Mouse (Mus musculus): ENCODE measurements around the gene Chst2. TPM values are rescaled to one million over a fixed set of nuclear protein-coding genes. Genes with fewer than 3 reads are reported as not detected.
A peak's percentile ranks its signal among the peaks of the same experiment; 100 is the strongest.

The Chst2 gene
- polyA plus RNA-seq, 1 experiment from 2014 or later: 10.2 TPM

DNA sequence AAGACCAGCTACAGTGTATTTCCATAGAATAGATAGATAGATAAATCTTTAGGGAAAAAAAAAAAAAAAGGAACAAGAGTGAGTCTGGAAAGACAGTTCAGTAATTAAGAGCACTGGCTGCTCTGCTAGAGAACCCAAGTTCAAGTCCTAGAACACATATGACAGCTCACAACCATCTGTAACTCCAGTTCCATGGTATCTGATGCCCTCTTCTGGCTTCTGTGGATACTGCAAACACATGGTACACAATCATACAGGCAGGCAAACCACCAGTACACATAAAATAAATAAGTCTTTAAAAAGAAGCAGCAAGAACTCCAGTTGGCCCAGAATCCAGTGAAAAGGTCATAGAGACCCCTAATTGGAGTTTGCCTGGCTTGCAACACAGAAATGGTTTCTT lies 7.4 kb upstream of the Chst2 start:
- ATAC-seq (no peak), DNase-seq (ENCODE audit: low spot score) (no peak)
- Histone ChIP-seq H3K27me3 (replicated peaks; ENCODE audit: control insufficient read depth, insufficient read depth, low read length) (no peaks in the 10 kb centered on the region), H3K9me3 (replicated peaks; ENCODE audit: control insufficient read depth, low read length) (no peaks in the 10 kb centered on the region), H3K27ac (ENCODE audit: low read depth, low read length) (no peak overlapping the region), H3K36me3 (ENCODE audit: control insufficient read depth, insufficient read depth, low read length) (no peaks in the 10 kb centered on the region), H3K4me3 (ENCODE audit: low read depth, low read length) (no peak overlapping the region), H3K4me1 (ENCODE audit: control insufficient read depth, insufficient read depth, low read length) (no peaks in the 10 kb centered on the region), H3K4me2 (ENCODE audit: low read length) (no peak overlapping the region), H3K9ac (ENCODE audit: low read length) (no peak overlapping the region)

GRCm38 (mm10) chr9:95412047-95412446 lies 5.5 kb upstream of the Chst2 start:
- WGBS: 84% methylated on average over 4 of the region's 4 CpGs
- no peak overlapping the region for H3K4me2 ChIP-seq (ENCODE audit: low read length)
- no peak overlapping the region for H3K9ac ChIP-seq (ENCODE audit: low read length)

DNA sequence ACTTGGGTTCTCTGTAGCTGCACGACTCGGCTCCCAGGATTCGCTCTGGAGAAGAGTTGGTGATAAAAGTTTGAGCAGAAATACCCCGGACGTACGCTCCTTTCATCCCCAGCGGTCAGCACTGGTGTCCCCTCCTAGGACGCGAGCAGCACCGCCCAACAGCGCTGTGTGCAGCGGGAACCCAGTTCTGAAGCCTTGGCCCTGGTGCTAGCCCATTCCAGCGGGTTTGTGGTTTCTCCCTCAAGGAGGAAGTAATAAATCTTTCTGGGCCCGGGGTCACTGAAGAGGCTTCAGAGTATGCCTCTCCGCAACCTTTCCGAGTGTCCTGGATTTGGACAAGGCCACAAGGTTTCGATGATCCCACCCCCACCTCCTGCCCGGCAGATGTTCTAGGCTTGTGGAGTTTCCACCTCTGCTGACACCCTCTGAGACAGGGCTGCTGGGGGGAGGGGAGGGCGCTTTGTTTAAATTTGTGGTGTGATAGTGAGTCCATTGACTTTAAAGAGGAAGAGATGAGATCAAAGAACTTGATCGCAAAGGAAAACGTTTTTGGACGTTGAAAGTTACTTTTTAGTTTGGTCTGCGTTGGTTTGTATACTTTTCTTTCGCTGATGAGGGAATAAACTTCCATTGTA lies 1.2 kb upstream of the Chst2 start:
- ATAC-seq: peak; percentile 8
- Histone ChIP-seq H3K9ac (ENCODE audit: low read length) (peak overlapping the region; percentile 82), H3K9me3 (replicated peaks; ENCODE audit: control insufficient read depth, low read length) (no peaks in the 10 kb centered on the region), H3K4me1 (ENCODE audit: control insufficient read depth, insufficient read depth, low read length) (peaks cover 11% of the 10 kb centered on the region), H3K27ac (ENCODE audit: low read depth, low read length) (peak overlapping the region; percentile 87), H3K36me3 (ENCODE audit: control insufficient read depth, insufficient read depth, low read length) (no peaks in the 10 kb centered on the region), H3K4me3 (ENCODE audit: low read depth, low read length) (peak overlapping the region; percentile 79), H3K4me2 (ENCODE audit: low read length) (peak overlapping the region; percentile 99), H3K27me3 (replicated peaks; ENCODE audit: control insufficient read depth, insufficient read depth, low read length) (no peaks in the 10 kb centered on the region)
- 2% methylated on average over 24 of the region's 24 CpGs for WGBS
- peak; percentile 10 for DNase-seq (ENCODE audit: low spot score)

More at GRCm38 (mm10) chr9:95412047-95412446, 5.5 kb upstream of the Chst2 start:
- ATAC-seq: no peak
- H3K9me3 ChIP-seq (replicated peaks; ENCODE audit: control insufficient read depth, low read length): no peaks in the 10 kb centered on the region
- no peak overlapping the region for H3K4me3 ChIP-seq (ENCODE audit: low read depth, low read length)
- no peak overlapping the region for H3K27ac ChIP-seq (ENCODE audit: low read depth, low read length)
- H3K36me3 ChIP-seq (ENCODE audit: control insufficient read depth, insufficient read depth, low read length): no peaks in the 10 kb centered on the region
- H3K27me3 ChIP-seq (replicated peaks; ENCODE audit: control insufficient read depth, insufficient read depth, low read length): no peaks in the 10 kb centered on the region
- DNase-seq (ENCODE audit: low spot score): no peak
- H3K4me1 ChIP-seq (ENCODE audit: control insufficient read depth, insufficient read depth, low read length): peaks cover 7% of the 10 kb centered on the region; the same call in 1 of the 2 replicates

GRCm38 (mm10) chr9:95405946-95406570 lies 464 bp downstream of the Chst2 start:
- Histone ChIP-seq H3K27ac (ENCODE audit: low read depth, low read length) (peak overlapping the region; percentile 60), H3K9ac (ENCODE audit: low read length) (peak overlapping the region; percentile 82), H3K4me1 (ENCODE audit: control insufficient read depth, insufficient read depth, low read length) (peaks cover 16% of the 10 kb centered on the region), H3K36me3 (ENCODE audit: control insufficient read depth, insufficient read depth, low read length) (no peaks in the 10 kb centered on the region), H3K4me2 (ENCODE audit: low read length) (peak overlapping the region; percentile 99), H3K9me3 (replicated peaks; ENCODE audit: control insufficient read depth, low read length) (no peaks in the 10 kb centered on the region), H3K4me3 (ENCODE audit: low read depth, low read length) (peak overlapping the region; percentile 79), H3K27me3 (replicated peaks; ENCODE audit: control insufficient read depth, insufficient read depth, low read length) (no peaks in the 10 kb centered on the region)
- peak; percentile 55 for DNase-seq (ENCODE audit: low spot score)
- peak; percentile 38 for ATAC-seq
- under 1% methylated on average over 60 of the region's 72 CpGs for WGBS

DNA sequence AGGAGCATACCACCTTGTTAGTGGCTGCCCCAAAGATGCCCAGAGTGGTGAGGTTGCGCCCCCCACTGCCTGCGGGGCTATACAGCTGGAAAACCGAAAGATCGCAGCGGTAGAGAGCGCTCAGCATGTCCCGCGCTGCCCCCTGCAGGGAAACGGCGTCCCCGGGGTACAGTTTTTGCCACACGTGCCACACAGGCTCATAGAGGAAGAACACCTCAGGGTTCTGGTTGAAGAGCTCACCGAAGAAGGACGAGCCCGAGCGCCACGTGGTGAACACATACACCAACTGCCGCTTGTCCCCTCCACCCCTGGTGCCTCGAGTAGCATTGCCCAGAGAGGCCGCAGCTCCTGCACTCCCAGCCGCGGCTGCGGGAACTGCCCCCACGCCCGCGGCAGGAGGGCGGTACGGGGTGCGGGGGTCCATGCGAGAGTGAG lies 994 bp downstream of the Chst2 start:
- Histone ChIP-seq H3K4me3 (ENCODE audit: low read depth, low read length) (peak overlapping the region; percentile 79), H3K36me3 (ENCODE audit: control insufficient read depth, insufficient read depth, low read length) (no peaks in the 10 kb centered on the region), H3K9me3 (replicated peaks; ENCODE audit: control insufficient read depth, low read length) (no peaks in the 10 kb centered on the region), H3K27me3 (replicated peaks; ENCODE audit: control insufficient read depth, insufficient read depth, low read length) (no peaks in the 10 kb centered on the region), H3K4me1 (ENCODE audit: control insufficient read depth, insufficient read depth, low read length) (peaks cover 16% of the 10 kb centered on the region), H3K4me2 (ENCODE audit: low read length) (peak overlapping the region; percentile 99), H3K27ac (ENCODE audit: low read depth, low read length) (peak overlapping the region; percentile 60; the same call in 1 of the 2 replicates), H3K9ac (ENCODE audit: low read length) (peak overlapping the region; percentile 82)
- under 1% methylated on average over 29 of the region's 30 CpGs for WGBS
- ATAC-seq (peak; percentile 41), DNase-seq (ENCODE audit: low spot score) (peak; percentile 80)

DNA sequence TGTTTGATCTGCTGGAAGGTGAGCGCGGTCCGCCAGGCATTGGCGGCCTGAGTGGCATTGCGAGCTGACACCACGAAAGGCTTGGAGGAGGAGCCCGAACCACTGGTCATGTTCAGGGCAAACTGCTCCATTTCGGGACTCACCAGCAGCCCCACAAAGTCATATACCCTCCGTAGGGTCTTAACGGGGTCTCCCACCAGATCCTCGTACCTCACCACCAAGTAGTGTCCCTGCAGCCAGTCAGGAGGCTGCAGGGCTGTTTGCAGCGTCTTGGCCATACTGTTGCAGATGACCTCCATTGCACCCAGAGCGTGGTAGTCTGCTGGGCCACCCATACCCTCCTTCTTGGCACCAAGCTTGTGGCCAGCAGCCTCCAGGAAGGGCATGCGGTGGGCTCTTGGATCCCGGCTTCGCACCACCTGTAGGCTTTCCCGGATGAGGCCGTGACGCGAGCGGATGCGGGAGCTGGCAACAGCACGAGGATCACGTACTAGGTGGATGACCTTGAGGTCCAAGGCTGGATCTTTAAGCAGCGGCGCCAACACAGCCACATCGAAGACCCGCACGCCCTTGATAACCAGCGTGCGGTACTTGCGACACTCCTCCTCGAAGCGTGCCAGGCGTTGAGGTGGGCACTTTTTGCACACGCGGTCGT lies 1.6 kb downstream of the Chst2 start:
- no peaks in the 10 kb centered on the region for H3K9me3 ChIP-seq (replicated peaks; ENCODE audit: control insufficient read depth, low read length)
- no peak for ATAC-seq
- peak overlapping the region; percentile 99 for H3K4me2 ChIP-seq (ENCODE audit: low read length)
- H3K4me1 ChIP-seq (ENCODE audit: control insufficient read depth, insufficient read depth, low read length): peaks cover 16% of the 10 kb centered on the region
- H3K27me3 ChIP-seq (replicated peaks; ENCODE audit: control insufficient read depth, insufficient read depth, low read length): no peaks in the 10 kb centered on the region
- peak overlapping the region; percentile 82; the same call in 1 of the 2 replicates for H3K9ac ChIP-seq (ENCODE audit: low read length)
- DNase-seq (ENCODE audit: low spot score): no peak
- no peak overlapping the region for H3K27ac ChIP-seq (ENCODE audit: low read depth, low read length)
- H3K4me3 ChIP-seq (ENCODE audit: low read depth, low read length): peak overlapping the region; percentile 79
- WGBS: 75% methylated on average over 38 of the region's 38 CpGs
- no peaks in the 10 kb centered on the region for H3K36me3 ChIP-seq (ENCODE audit: control insufficient read depth, insufficient read depth, low read length)

- peaks cover 9% of the 10 kb centered on the region for H3K4me1 ChIP-seq (ENCODE audit: control insufficient read depth, insufficient read depth, low read length)
- H3K4me2 ChIP-seq (ENCODE audit: low read length): no peak overlapping the region
- H3K27ac ChIP-seq (ENCODE audit: low read depth, low read length): no peak overlapping the region
- H3K36me3 ChIP-seq (ENCODE audit: control insufficient read depth, insufficient read depth, low read length): no peaks in the 10 kb centered on the region
- no peak for DNase-seq (ENCODE audit: low spot score)
- no peak overlapping the region for H3K4me3 ChIP-seq (ENCODE audit: low read depth, low read length)
- 24% methylated on average over 5 of the region's 5 CpGs for WGBS
- no peak overlapping the region for H3K9ac ChIP-seq (ENCODE audit: low read length)
- no peak for ATAC-seq
- H3K9me3 ChIP-seq (replicated peaks; ENCODE audit: control insufficient read depth, low read length): no peaks in the 10 kb centered on the region
- H3K27me3 ChIP-seq (replicated peaks; ENCODE audit: control insufficient read depth, insufficient read depth, low read length): no peaks in the 10 kb centered on the region
Observed at GRCm38 (mm10) chr9:95401686-95402085, 4.8 kb downstream of the Chst2 start.

- no peaks in the 10 kb centered on the region for H3K4me1 ChIP-seq (ENCODE audit: control insufficient read depth, insufficient read depth, low read length)
- H3K4me3 ChIP-seq (ENCODE audit: low read depth, low read length): no peak overlapping the region
- 48% methylated on average over 1 of the region's 1 CpGs for WGBS
- no peak overlapping the region for H3K4me2 ChIP-seq (ENCODE audit: low read length)
- no peaks in the 10 kb centered on the region for H3K9me3 ChIP-seq (replicated peaks; ENCODE audit: control insufficient read depth, low read length)
- no peaks in the 10 kb centered on the region for H3K36me3 ChIP-seq (ENCODE audit: control insufficient read depth, insufficient read depth, low read length)
- H3K27ac ChIP-seq (ENCODE audit: low read depth, low read length): no peak overlapping the region
- no peak for DNase-seq (ENCODE audit: low spot score)
- no peak overlapping the region for H3K9ac ChIP-seq (ENCODE audit: low read length)
- H3K27me3 ChIP-seq (replicated peaks; ENCODE audit: control insufficient read depth, insufficient read depth, low read length): no peaks in the 10 kb centered on the region
- ATAC-seq: no peak
Observed at GRCm38 (mm10) chr9:95392011-95392410, 14.5 kb downstream of the Chst2 start.

- no peak for DNase-seq (ENCODE audit: low spot score)
- H3K9ac ChIP-seq (ENCODE audit: low read length): no peak overlapping the region
- no peak overlapping the region for H3K4me2 ChIP-seq (ENCODE audit: low read length)
- no peaks in the 10 kb centered on the region for H3K36me3 ChIP-seq (ENCODE audit: control insufficient read depth, insufficient read depth, low read length)
- no peak for ATAC-seq
- H3K27ac ChIP-seq (ENCODE audit: low read depth, low read length): no peak overlapping the region
- WGBS: 89% methylated on average over 3 of the region's 3 CpGs
- no peaks in the 10 kb centered on the region for H3K27me3 ChIP-seq (replicated peaks; ENCODE audit: control insufficient read depth, insufficient read depth, low read length)
- H3K4me3 ChIP-seq (ENCODE audit: low read depth, low read length): no peak overlapping the region
- no peaks in the 10 kb centered on the region for H3K4me1 ChIP-seq (ENCODE audit: control insufficient read depth, insufficient read depth, low read length)
- no peaks in the 10 kb centered on the region for H3K9me3 ChIP-seq (replicated peaks; ENCODE audit: control insufficient read depth, low read length)
Observed at GRCm38 (mm10) chr9:95389956-95390355, 16.6 kb downstream of the Chst2 start.

Data from forebrain, embryonic 14.5 days (tissue).